Mouse (Mus musculus): Measurements from ENCODE around the gene Ppil6. TPM values are rescaled to one million over a fixed set of nuclear protein-coding genes. Genes with fewer than 3 reads are reported as not detected.

The Ppil6 gene
- polyA plus RNA-seq, 1 experiment, result not detected

GRCm38 (mm10) chr10:41461057-41461722, 29.0 kb upstream of the Ppil6 start:
- no peak overlapping the region for H3K4me3 ChIP-seq (ENCODE audit: insufficient read depth, low read length)
- no peaks in the 10 kb centered on the region for H3K4me1 ChIP-seq (ENCODE audit: control insufficient read depth, insufficient read depth, low read length)
- H3K27ac ChIP-seq (ENCODE audit: insufficient read depth, low read length), result no peak overlapping the region
- TF ChIP-seq CTCF (IDR thresholded peaks at IDR 0.05; ENCODE audit: borderline replicate concordance, insufficient read depth, low read length) (no peak), POLR2A (IDR thresholded peaks at IDR 0.05; ENCODE audit: low read depth, low read length) (no peak)

GRCm38 (mm10) chr10:41464401-41464955, 25.8 kb upstream of the Ppil6 start:
- Histone ChIP-seq H3K4me1 (ENCODE audit: control insufficient read depth, insufficient read depth, low read length) (no peaks in the 10 kb centered on the region), H3K27ac (ENCODE audit: insufficient read depth, low read length) (no peak overlapping the region), H3K4me3 (ENCODE audit: insufficient read depth, low read length) (no peak overlapping the region)
- no peak for TF ChIP-seq POLR2A (IDR thresholded peaks at IDR 0.05; ENCODE audit: low read depth, low read length)
- TF ChIP-seq CTCF (IDR thresholded peaks at IDR 0.05; ENCODE audit: borderline replicate concordance, insufficient read depth, low read length), result no peak

- TF ChIP-seq CTCF (IDR thresholded peaks at IDR 0.05; ENCODE audit: borderline replicate concordance, insufficient read depth, low read length) (no peak), POLR2A (IDR thresholded peaks at IDR 0.05; ENCODE audit: low read depth, low read length) (no peak)
- Histone ChIP-seq H3K4me3 (ENCODE audit: insufficient read depth, low read length) (no peak overlapping the region), H3K4me1 (ENCODE audit: control insufficient read depth, insufficient read depth, low read length) (no peaks in the 10 kb centered on the region), H3K27ac (ENCODE audit: insufficient read depth, low read length) (no peak overlapping the region)
Measured at GRCm38 (mm10) chr10:41467325-41467724, 22.9 kb upstream of the Ppil6 start.

GRCm38 (mm10) chr10:41470693-41471092, 19.5 kb upstream of the Ppil6 start:
- Histone ChIP-seq H3K4me3 (ENCODE audit: insufficient read depth, low read length) (no peak overlapping the region), H3K4me1 (ENCODE audit: control insufficient read depth, insufficient read depth, low read length) (peaks cover 5% of the 10 kb centered on the region; the same call in 1 of the 2 replicates), H3K27ac (ENCODE audit: insufficient read depth, low read length) (no peak overlapping the region)
- TF ChIP-seq CTCF (IDR thresholded peaks at IDR 0.05; ENCODE audit: borderline replicate concordance, insufficient read depth, low read length), result no peak
- no peak for TF ChIP-seq POLR2A (IDR thresholded peaks at IDR 0.05; ENCODE audit: low read depth, low read length)

- TF ChIP-seq POLR2A (IDR thresholded peaks at IDR 0.05; ENCODE audit: low read depth, low read length), result no peak
- no peak for TF ChIP-seq CTCF (IDR thresholded peaks at IDR 0.05; ENCODE audit: borderline replicate concordance, insufficient read depth, low read length)
- H3K4me1 ChIP-seq (ENCODE audit: control insufficient read depth, insufficient read depth, low read length), result peaks cover 5% of the 10 kb centered on the region; the same call in 1 of the 2 replicates
- H3K27ac ChIP-seq (ENCODE audit: insufficient read depth, low read length), result no peak overlapping the region
- no peak overlapping the region for H3K4me3 ChIP-seq (ENCODE audit: insufficient read depth, low read length)
Measured at GRCm38 (mm10) chr10:41472534-41472933, 17.7 kb upstream of the Ppil6 start.

- no peak overlapping the region for H3K27ac ChIP-seq (ENCODE audit: insufficient read depth, low read length)
- no peak for TF ChIP-seq POLR2A (IDR thresholded peaks at IDR 0.05; ENCODE audit: low read depth, low read length)
- H3K4me1 ChIP-seq (ENCODE audit: control insufficient read depth, insufficient read depth, low read length), result peaks cover 7% of the 10 kb centered on the region
- H3K4me3 ChIP-seq (ENCODE audit: insufficient read depth, low read length), result no peak overlapping the region
Measured at GRCm38 (mm10) chr10:41472962-41473481, 17.2 kb upstream of the Ppil6 start.

- peaks cover 7% of the 10 kb centered on the region for H3K4me1 ChIP-seq (ENCODE audit: control insufficient read depth, insufficient read depth, low read length)
- no peak overlapping the region for H3K4me3 ChIP-seq (ENCODE audit: insufficient read depth, low read length)
- TF ChIP-seq POLR2A (IDR thresholded peaks at IDR 0.05; ENCODE audit: low read depth, low read length) (no peak), CTCF (IDR thresholded peaks at IDR 0.05; ENCODE audit: borderline replicate concordance, insufficient read depth, low read length) (no peak)
- H3K27ac ChIP-seq (ENCODE audit: insufficient read depth, low read length), result peak overlapping the region; percentile 42; the same call in 1 of the 2 replicates
Measured at GRCm38 (mm10) chr10:41473782-41474468, 16.3 kb upstream of the Ppil6 start.

- Histone ChIP-seq H3K4me3 (ENCODE audit: insufficient read depth, low read length) (no peak overlapping the region), H3K4me1 (ENCODE audit: control insufficient read depth, insufficient read depth, low read length) (peaks cover 7% of the 10 kb centered on the region), H3K27ac (ENCODE audit: insufficient read depth, low read length) (peak overlapping the region; percentile 80)
- TF ChIP-seq CTCF (IDR thresholded peaks at IDR 0.05; ENCODE audit: borderline replicate concordance, insufficient read depth, low read length) (no peak), POLR2A (IDR thresholded peaks at IDR 0.05; ENCODE audit: low read depth, low read length) (no peak)
Measured at GRCm38 (mm10) chr10:41474981-41475391, 15.3 kb upstream of the Ppil6 start.

- H3K4me1 ChIP-seq (ENCODE audit: control insufficient read depth, insufficient read depth, low read length), result peaks cover 7% of the 10 kb centered on the region
- TF ChIP-seq POLR2A (IDR thresholded peaks at IDR 0.05; ENCODE audit: low read depth, low read length), result peak; percentile 76
- no peak for TF ChIP-seq CTCF (IDR thresholded peaks at IDR 0.05; ENCODE audit: borderline replicate concordance, insufficient read depth, low read length)
- H3K4me3 ChIP-seq (ENCODE audit: insufficient read depth, low read length), result peak within 1 kb of the TSS; percentile 65
- H3K27ac ChIP-seq (ENCODE audit: insufficient read depth, low read length), result peak within 1 kb of the TSS; percentile 80
Measured at GRCm38 (mm10) chr10:41476171-41477017, 13.8 kb upstream of the Ppil6 start, which contains the start of gene Mical1. Mical1 (plus strand) TSS chr10:41476314.
